Mouse (Mus musculus) stomach, postnatal 0 days (tissue): ENCODE measurements at regions not wholly inside any gene's neighbourhood (a gene's known extent, or its start where the extent isn't known, plus 50 kb on each side); places are given as distances from the start of the nearest gene placed in this dataset.

ENCODE experiments used
- CTCF ChIP-seq: IDR thresholded peaks from 2 replicates; pipeline ENCODE4 v1.5.1; 2016; ENCODE audit warnings: antibody characterized with exemption, low read depth, mild to moderate bottlenecking, moderate library complexity
- EP300 ChIP-seq: optimal IDR thresholded peaks from 2 replicates; pipeline ENCODE3; 2016; ENCODE audit warnings: antibody characterized with exemption

DNA sequence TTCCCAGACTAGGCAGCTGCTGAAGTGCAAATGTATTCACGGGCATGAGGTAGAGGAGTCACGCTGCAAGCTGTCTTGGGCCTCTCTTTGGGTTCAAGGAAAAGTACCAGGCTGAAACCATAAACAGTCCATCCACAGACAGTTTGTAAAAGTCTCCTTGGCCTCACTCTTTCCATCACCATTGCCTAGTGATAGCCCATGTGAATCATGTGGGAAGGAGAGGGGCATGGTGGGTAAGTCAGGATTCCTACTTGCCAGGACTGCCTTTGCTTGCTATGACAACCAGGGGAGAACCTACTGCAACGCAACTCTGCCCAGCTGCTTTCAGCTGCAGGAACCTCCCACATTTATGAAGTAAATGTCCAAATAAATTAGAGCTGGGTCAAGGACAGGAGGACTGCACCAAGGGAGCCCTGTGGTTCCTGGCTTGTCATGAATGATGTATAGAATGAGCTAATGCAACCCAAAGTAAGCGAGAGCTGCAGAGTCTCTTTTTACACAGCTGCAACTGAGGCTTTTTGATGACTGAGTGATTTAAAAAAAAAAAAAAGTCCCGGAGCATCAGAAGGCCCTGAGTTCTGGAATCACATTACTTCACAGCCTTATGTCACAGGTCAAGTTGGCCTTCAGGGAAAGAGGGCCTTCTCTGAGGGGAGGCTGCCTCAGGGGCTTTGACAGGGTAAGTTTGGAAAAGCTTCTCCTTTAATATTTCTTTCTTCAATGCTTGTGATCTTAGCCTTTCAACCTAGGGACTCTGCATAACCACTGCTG lies 420.7 kb upstream of the Slc30a5 start:
- TF ChIP-seq CTCF = no peak
- TF ChIP-seq EP300 = no peak
